Mouse (Mus musculus): ENCODE measurements at regions not wholly inside any gene's neighbourhood (a gene's known extent, or its start where the extent isn't known, plus 50 kb on each side); places are given as distances from the start of the nearest gene placed in this dataset.

- Histone ChIP-seq H3K9ac (ENCODE audit: low read depth, low read length) (no peak overlapping the region), H3K27ac (ENCODE audit: low read depth, low read length) (no peak overlapping the region), H3K9me3 (ENCODE audit: control insufficient read depth) (no peaks in the 10 kb centered on the region), H3K36me3 (ENCODE audit: control insufficient read depth, insufficient read depth) (no peaks in the 10 kb centered on the region), H3K27me3 (replicated peaks; ENCODE audit: control insufficient read depth, insufficient read depth, low read length) (no peaks in the 10 kb centered on the region), H3K4me1 (replicated peaks; ENCODE audit: control insufficient read depth, insufficient read depth, low read length) (no peaks in the 10 kb centered on the region), H3K4me3 (ENCODE audit: low read depth, low read length) (no peak overlapping the region), H3K4me2 (replicated peaks; ENCODE audit: low read depth) (no peak overlapping the region)
- no peak for TF ChIP-seq CTCF (IDR thresholded peaks at IDR 0.05; ENCODE audit: low read depth)
- 77% methylated on average over 4 of the region's 4 CpGs for WGBS
- ATAC-seq: no peak
Measured at GRCm38 (mm10) chr16:80893761-80894160, 306.7 kb upstream of the Ncam2 start.

GRCm38 (mm10) chr16:80920711-80921279 is 279.7 kb upstream of the Ncam2 start:
- Histone ChIP-seq H3K9ac (ENCODE audit: low read depth, low read length) (no peak overlapping the region), H3K36me3 (ENCODE audit: control insufficient read depth, insufficient read depth) (no peaks in the 10 kb centered on the region), H3K4me3 (ENCODE audit: low read depth, low read length) (no peak overlapping the region), H3K4me1 (replicated peaks; ENCODE audit: control insufficient read depth, insufficient read depth, low read length) (no peaks in the 10 kb centered on the region), H3K27ac (ENCODE audit: low read depth, low read length) (no peak overlapping the region), H3K4me2 (replicated peaks; ENCODE audit: low read depth) (no peak overlapping the region), H3K9me3 (ENCODE audit: control insufficient read depth) (no peaks in the 10 kb centered on the region), H3K27me3 (replicated peaks; ENCODE audit: control insufficient read depth, insufficient read depth, low read length) (no peaks in the 10 kb centered on the region)
- TF ChIP-seq CTCF (IDR thresholded peaks at IDR 0.05; ENCODE audit: low read depth): no peak
- 85% methylated on average over 1 of the region's 1 CpGs for WGBS
- ATAC-seq: no peak

- no peaks in the 10 kb centered on the region for H3K9me3 ChIP-seq (ENCODE audit: control insufficient read depth)
- no peaks in the 10 kb centered on the region for H3K27me3 ChIP-seq (replicated peaks; ENCODE audit: control insufficient read depth, insufficient read depth, low read length)
- H3K4me2 ChIP-seq (replicated peaks; ENCODE audit: low read depth): no peak overlapping the region
- H3K4me3 ChIP-seq (ENCODE audit: low read depth, low read length): no peak overlapping the region
- H3K27ac ChIP-seq (ENCODE audit: low read depth, low read length): no peak overlapping the region
- ATAC-seq: no peak
- H3K4me1 ChIP-seq (replicated peaks; ENCODE audit: control insufficient read depth, insufficient read depth, low read length): no peaks in the 10 kb centered on the region
- no peak overlapping the region for H3K9ac ChIP-seq (ENCODE audit: low read depth, low read length)
- H3K36me3 ChIP-seq (ENCODE audit: control insufficient read depth, insufficient read depth): no peaks in the 10 kb centered on the region
- no peak for TF ChIP-seq CTCF (IDR thresholded peaks at IDR 0.05; ENCODE audit: low read depth)
- 82% methylated on average over 3 of the region's 3 CpGs for WGBS
Measured at GRCm38 (mm10) chr16:80931017-80931416, 269.5 kb upstream of the Ncam2 start.

GRCm38 (mm10) chr16:80931477-80931876 is 269.0 kb upstream of the Ncam2 start:
- WGBS: 84% methylated on average over 4 of the region's 4 CpGs
- Histone ChIP-seq H3K27ac (ENCODE audit: low read depth, low read length) (no peak overlapping the region), H3K4me3 (ENCODE audit: low read depth, low read length) (no peak overlapping the region), H3K4me1 (replicated peaks; ENCODE audit: control insufficient read depth, insufficient read depth, low read length) (no peaks in the 10 kb centered on the region), H3K9me3 (ENCODE audit: control insufficient read depth) (no peaks in the 10 kb centered on the region), H3K4me2 (replicated peaks; ENCODE audit: low read depth) (no peak overlapping the region), H3K9ac (ENCODE audit: low read depth, low read length) (no peak overlapping the region), H3K27me3 (replicated peaks; ENCODE audit: control insufficient read depth, insufficient read depth, low read length) (no peaks in the 10 kb centered on the region), H3K36me3 (ENCODE audit: control insufficient read depth, insufficient read depth) (no peaks in the 10 kb centered on the region)
- TF ChIP-seq CTCF (IDR thresholded peaks at IDR 0.05; ENCODE audit: low read depth): no peak
- no peak for ATAC-seq

- 80% methylated on average over 1 of the region's 1 CpGs for WGBS
- no peak for TF ChIP-seq CTCF (IDR thresholded peaks at IDR 0.05; ENCODE audit: low read depth)
- no peak for ATAC-seq
Measured at GRCm38 (mm10) chr16:80935741-80936140, 264.8 kb upstream of the Ncam2 start.

GRCm38 (mm10) chr16:80962141-80962540 is 238.4 kb upstream of the Ncam2 start:
- Histone ChIP-seq H3K9ac (ENCODE audit: low read depth, low read length) (no peak overlapping the region), H3K27me3 (replicated peaks; ENCODE audit: control insufficient read depth, insufficient read depth, low read length) (no peaks in the 10 kb centered on the region), H3K36me3 (ENCODE audit: control insufficient read depth, insufficient read depth) (no peaks in the 10 kb centered on the region), H3K9me3 (ENCODE audit: control insufficient read depth) (no peaks in the 10 kb centered on the region), H3K27ac (ENCODE audit: low read depth, low read length) (no peak overlapping the region), H3K4me3 (ENCODE audit: low read depth, low read length) (no peak overlapping the region), H3K4me2 (replicated peaks; ENCODE audit: low read depth) (no peak overlapping the region), H3K4me1 (replicated peaks; ENCODE audit: control insufficient read depth, insufficient read depth, low read length) (no peaks in the 10 kb centered on the region)
- ATAC-seq: no peak
- 56% methylated on average over 2 of the region's 2 CpGs for WGBS
- TF ChIP-seq CTCF (IDR thresholded peaks at IDR 0.05; ENCODE audit: low read depth): no peak

More at GRCm38 (mm10) chr16:80935741-80936140, 264.8 kb upstream of the Ncam2 start:
- Histone ChIP-seq H3K36me3 (ENCODE audit: control insufficient read depth, insufficient read depth) (no peaks in the 10 kb centered on the region), H3K27ac (ENCODE audit: low read depth, low read length) (no peak overlapping the region), H3K4me2 (replicated peaks; ENCODE audit: low read depth) (no peak overlapping the region), H3K9me3 (ENCODE audit: control insufficient read depth) (no peaks in the 10 kb centered on the region), H3K9ac (ENCODE audit: low read depth, low read length) (no peak overlapping the region), H3K4me1 (replicated peaks; ENCODE audit: control insufficient read depth, insufficient read depth, low read length) (no peaks in the 10 kb centered on the region), H3K27me3 (replicated peaks; ENCODE audit: control insufficient read depth, insufficient read depth, low read length) (no peaks in the 10 kb centered on the region), H3K4me3 (ENCODE audit: low read depth, low read length) (no peak overlapping the region)
